Mouse (Mus musculus) ES-E14 (cell line): ENCODE measurements around the gene Ubp1.

Source experiments
- MAFK ChIP-seq: IDR thresholded peaks from 2 replicates; pipeline ENCODE4 v1.6.1; 2014; ENCODE audit warnings: mild to moderate bottlenecking, low read depth, low read length, inconsistent platforms; ENCODE audit not compliant: insufficient read depth
- ZC3H11A ChIP-seq: IDR thresholded peaks from 2 replicates; pipeline ENCODE4 v1.6.1; 2012; ENCODE audit warnings: low read depth, mild to moderate bottlenecking, inconsistent platforms, low read length, borderline replicate concordance
- ZNF384 ChIP-seq: IDR thresholded peaks from 2 replicates; pipeline ENCODE4 v1.6.1; 2012; ENCODE audit warnings: low read depth, low read length, inconsistent platforms

GRCm38 (mm10) chr9:114025846-114026245 is 95.1 kb downstream of the Ubp1 start:
- TF ChIP-seq ZNF384 (no peak), MAFK (no peak), ZC3H11A (no peak)
